Mouse (Mus musculus): ENCODE measurements around the gene Gm44502.

Gm44502 gene

GRCm38 (mm10) chr15:89404831-89405623 is 24.5 kb downstream of the Gm44502 start:
- DNase-seq (ENCODE audit: inconsistent age in 2 of 2, low spot score in 1 of 2) = no peak

GRCm38 (mm10) chr15:89402471-89402870 is 27.0 kb downstream of the Gm44502 start:
- no peak for DNase-seq (ENCODE audit: inconsistent age in 2 of 2, low spot score in 1 of 2)

GRCm38 (mm10) chr15:89399716-89400115 is 29.8 kb downstream of the Gm44502 start:
- DNase-seq (ENCODE audit: inconsistent age in 2 of 2, low spot score in 1 of 2) = no peak

GRCm38 (mm10) chr15:89398146-89398545 is 31.4 kb downstream of the Gm44502 start:
- DNase-seq (ENCODE audit: inconsistent age in 2 of 2, low spot score in 1 of 2) = no peak

GRCm38 (mm10) chr15:89396883-89397282 is 32.6 kb downstream of the Gm44502 start:
- no peak for DNase-seq (ENCODE audit: inconsistent age in 2 of 2, low spot score in 1 of 2)

GRCm38 (mm10) chr15:89390081-89390480 is 39.4 kb downstream of the Gm44502 start:
- no peak for DNase-seq (ENCODE audit: inconsistent age in 2 of 2, low spot score in 1 of 2)

GRCm38 (mm10) chr15:89387127-89387526 is 42.4 kb downstream of the Gm44502 start:
- DNase-seq (ENCODE audit: inconsistent age in 2 of 2, low spot score in 1 of 2) = no peak

GRCm38 (mm10) chr15:89384617-89385016 is 44.9 kb downstream of the Gm44502 start, which contains the start of gene Klhdc7b:
TSS of gene Klhdc7b (plus strand) at chr15:89384917.
- no peak for DNase-seq (ENCODE audit: inconsistent age in 2 of 2, low spot score in 1 of 2)

- DNase-seq (ENCODE audit: inconsistent age in 2 of 2, low spot score in 1 of 2) = peak in 1 of 2 experiments; percentile 42
These were observed 50.1 kb downstream of the Gm44502 start for GRCm38 (mm10) chr15:89379429-89379828.

- DNase-seq (ENCODE audit: inconsistent age in 2 of 2, low spot score in 1 of 2) = peak; percentile 19 to 56
These were observed 50.6 kb downstream of the Gm44502 start, which contains the start of gene Odf3b for GRCm38 (mm10) chr15:89378831-89379401. TSS of gene Odf3b (minus strand) at chr15:89379282.

GRCm38 (mm10) chr15:89377938-89378828 is 51.3 kb downstream of the Gm44502 start:
- DNase-seq (ENCODE audit: inconsistent age in 2 of 2, low spot score in 1 of 2) = no peak

GRCm38 (mm10) chr15:89377362-89377761 is 52.1 kb downstream of the Gm44502 start:
- DNase-seq (ENCODE audit: inconsistent age in 2 of 2, low spot score in 1 of 2) = peak in 1 of 2 experiments; percentile 19

GRCm38 (mm10) chr15:89376957-89377356 is 52.5 kb downstream of the Gm44502 start, which contains the start of gene Tymp:
TSS of gene Tymp (minus strand) at chr15:89377039.
- DNase-seq (ENCODE audit: inconsistent age in 2 of 2, low spot score in 1 of 2) = peak in 1 of 2 experiments; percentile 24

GRCm38 (mm10) chr15:89376040-89376439 is 53.5 kb downstream of the Gm44502 start:
- DNase-seq (ENCODE audit: inconsistent age in 2 of 2, low spot score in 1 of 2) = peak in 1 of 2 experiments; percentile 20

GRCm38 (mm10) chr15:89374801-89375534 is 54.5 kb downstream of the Gm44502 start:
- peak in 1 of 2 experiments; percentile 36 for DNase-seq (ENCODE audit: inconsistent age in 2 of 2, low spot score in 1 of 2)

- no peak for DNase-seq (ENCODE audit: inconsistent age in 2 of 2, low spot score in 1 of 2)
These were observed 55.2 kb downstream of the Gm44502 start for GRCm38 (mm10) chr15:89374340-89374739.

GRCm38 (mm10) chr15:89373762-89374248 is 55.7 kb downstream of the Gm44502 start, which contains the start of gene Sco2:
TSS of gene Sco2 (minus strand) at chr15:89373846.
- DNase-seq (ENCODE audit: inconsistent age in 2 of 2, low spot score in 1 of 2) = peak; percentile 92 to 98

GRCm38 (mm10) chr15:89373027-89373761 is 56.3 kb downstream of the Gm44502 start:
- DNase-seq (ENCODE audit: inconsistent age in 2 of 2, low spot score in 1 of 2) = peak; percentile 91 to 96

- peak in 1 of 2 experiments; percentile 54 for DNase-seq (ENCODE audit: inconsistent age in 2 of 2, low spot score in 1 of 2)
These were observed 57.0 kb downstream of the Gm44502 start for GRCm38 (mm10) chr15:89372536-89372935.
